Mouse (Mus musculus): Measurements from ENCODE around the gene B4galt1. TPM values are rescaled to one million over a fixed set of nuclear protein-coding genes. Genes with fewer than 3 reads are reported as not detected.

Gene B4galt1
- polyA plus RNA-seq, 1 experiment from 2014 or later, result 40.0 TPM

Small RNA genes lying within 50 kb of the gene (microRNA-seq; reads per million reads assigned to microRNA genes)
- not detected for gene Gm24112
- not detected for gene Gm25931
- gene Mir5123, result not detected

Other genes starting within 250 kb of the B4galt1 start
- gene Aptx, start 150.8 kb downstream of the B4galt1 start, polyA plus RNA-seq (2016; fragmentation: Nextera tagmentation; extraction: Ambion mirVana), result 13.8 and 15.2 TPM in 2 replicates
- 245 and 261 TPM in 2 replicates for gene Dnaja1, start 131.9 kb downstream of the B4galt1 start, polyA plus RNA-seq (2016; fragmentation: Nextera tagmentation; extraction: Ambion mirVana)
- gene Smu1, start 96.1 kb downstream of the B4galt1 start, polyA plus RNA-seq (2016; fragmentation: Nextera tagmentation; extraction: Ambion mirVana), result 107 and 112 TPM in 2 replicates
- 0.58 TPM in 1 of 2 replicates, not detected in the other for gene Spink4, start 66.0 kb upstream of the B4galt1 start, polyA plus RNA-seq (2016; fragmentation: Nextera tagmentation; extraction: Ambion mirVana)
- 185 and 192 TPM in 2 replicates for gene Bag1, start 94.3 kb upstream of the B4galt1 start, polyA plus RNA-seq (2016; fragmentation: Nextera tagmentation; extraction: Ambion mirVana)
- gene Chmp5, start 94.4 kb upstream of the B4galt1 start, polyA plus RNA-seq (2016; fragmentation: Nextera tagmentation; extraction: Ambion mirVana), result 48.6 and 48.7 TPM in 2 replicates
- gene Nfx1, start 116.9 kb upstream of the B4galt1 start, polyA plus RNA-seq (2016; fragmentation: Nextera tagmentation; extraction: Ambion mirVana), result 53.5 and 55.7 TPM in 2 replicates
- 1.3 and 1.8 TPM in 2 replicates for gene Aqp7, start 194.1 kb upstream of the B4galt1 start, polyA plus RNA-seq (2016; fragmentation: Nextera tagmentation; extraction: Ambion mirVana)
- gene Aqp3, start 244.2 kb upstream of the B4galt1 start, polyA plus RNA-seq (2016; fragmentation: Nextera tagmentation; extraction: Ambion mirVana), result 20.9 and 22.3 TPM in 2 replicates